Mouse (Mus musculus): Measurements from ENCODE around the gene Zpbp. TPM values are rescaled to one million over a fixed set of nuclear protein-coding genes. Genes with fewer than 3 reads are reported as not detected.

Zpbp gene
- polyA plus RNA-seq, 1 experiment from 2014 or later, result 0.79 TPM

- ATAC-seq (replicated peaks; ENCODE audit: low FRiP score) (peak; percentile 33; the same call in 1 of the 2 replicates), DNase-seq (ENCODE audit: low spot score) (no peak)
- H3K27me3 ChIP-seq (ENCODE audit: control insufficient read depth, insufficient read depth, low read length), result no peaks in the 10 kb centered on the region
- H3K9ac ChIP-seq (ENCODE audit: low read length), result no peak overlapping the region
- no peak overlapping the region for H3K27ac ChIP-seq (ENCODE audit: low read depth, low read length)
- no peak overlapping the region for H3K4me3 ChIP-seq (ENCODE audit: low read depth, low read length)
- H3K4me2 ChIP-seq (ENCODE audit: low read depth, low read length, severe bottlenecking), result no peak overlapping the region
- H3K36me3 ChIP-seq (ENCODE audit: control insufficient read depth, insufficient read depth, low read length), result no peaks in the 10 kb centered on the region
- H3K4me1 ChIP-seq (replicated peaks; ENCODE audit: control insufficient read depth, insufficient read depth, low read length), result no peaks in the 10 kb centered on the region
- 34% methylated on average over 2 of the region's 2 CpGs for WGBS
- no peaks in the 10 kb centered on the region for H3K9me3 ChIP-seq (ENCODE audit: control insufficient read depth, low read length)
These were observed 7.2 kb downstream of the Zpbp start for GRCm38 (mm10) chr11:11455037-11455436.

- no peak overlapping the region for H3K4me2 ChIP-seq (ENCODE audit: low read depth, low read length, severe bottlenecking)
- no peak overlapping the region for H3K9ac ChIP-seq (ENCODE audit: low read length)
- H3K9me3 ChIP-seq (ENCODE audit: control insufficient read depth, low read length), result no peaks in the 10 kb centered on the region
- no peaks in the 10 kb centered on the region for H3K27me3 ChIP-seq (ENCODE audit: control insufficient read depth, insufficient read depth, low read length)
- no peak overlapping the region for H3K4me3 ChIP-seq (ENCODE audit: low read depth, low read length)
- ATAC-seq (replicated peaks; ENCODE audit: low FRiP score) (no peak), DNase-seq (ENCODE audit: low spot score) (no peak)
- no peaks in the 10 kb centered on the region for H3K36me3 ChIP-seq (ENCODE audit: control insufficient read depth, insufficient read depth, low read length)
- no peak overlapping the region for H3K27ac ChIP-seq (ENCODE audit: low read depth, low read length)
- H3K4me1 ChIP-seq (replicated peaks; ENCODE audit: control insufficient read depth, insufficient read depth, low read length), result no peaks in the 10 kb centered on the region
- WGBS, result 85% methylated on average over 2 of the region's 2 CpGs
These were observed 44.9 kb downstream of the Zpbp start for GRCm38 (mm10) chr11:11417356-11417755.

- Histone ChIP-seq H3K36me3 (ENCODE audit: control insufficient read depth, insufficient read depth, low read length) (no peaks in the 10 kb centered on the region), H3K27me3 (ENCODE audit: control insufficient read depth, insufficient read depth, low read length) (no peaks in the 10 kb centered on the region), H3K27ac (ENCODE audit: low read depth, low read length) (no peak overlapping the region), H3K9ac (ENCODE audit: low read length) (no peak overlapping the region), H3K9me3 (ENCODE audit: control insufficient read depth, low read length) (no peaks in the 10 kb centered on the region), H3K4me2 (ENCODE audit: low read depth, low read length, severe bottlenecking) (no peak overlapping the region), H3K4me1 (replicated peaks; ENCODE audit: control insufficient read depth, insufficient read depth, low read length) (no peaks in the 10 kb centered on the region), H3K4me3 (ENCODE audit: low read depth, low read length) (no peak overlapping the region)
- 87% methylated on average over 5 of the region's 5 CpGs for WGBS
- no peak for DNase-seq (ENCODE audit: low spot score)
- no peak for ATAC-seq (replicated peaks; ENCODE audit: low FRiP score)
These were observed 48.0 kb downstream of the Zpbp start for GRCm38 (mm10) chr11:11414188-11414587.

GRCm38 (mm10) chr11:11394686-11395085, 67.5 kb downstream of the Zpbp start:
- no peak overlapping the region for H3K27ac ChIP-seq (ENCODE audit: low read depth, low read length)
- WGBS, result 80% methylated on average over 5 of the region's 5 CpGs
- no peaks in the 10 kb centered on the region for H3K27me3 ChIP-seq (ENCODE audit: control insufficient read depth, insufficient read depth, low read length)
- ATAC-seq (replicated peaks; ENCODE audit: low FRiP score) (no peak), DNase-seq (ENCODE audit: low spot score) (no peak)
- no peak overlapping the region for H3K9ac ChIP-seq (ENCODE audit: low read length)
- H3K4me3 ChIP-seq (ENCODE audit: low read depth, low read length), result no peak overlapping the region
- H3K4me2 ChIP-seq (ENCODE audit: low read depth, low read length, severe bottlenecking), result no peak overlapping the region
- no peaks in the 10 kb centered on the region for H3K4me1 ChIP-seq (replicated peaks; ENCODE audit: control insufficient read depth, insufficient read depth, low read length)
- H3K36me3 ChIP-seq (ENCODE audit: control insufficient read depth, insufficient read depth, low read length), result no peaks in the 10 kb centered on the region
- H3K9me3 ChIP-seq (ENCODE audit: control insufficient read depth, low read length), result no peaks in the 10 kb centered on the region

GRCm38 (mm10) chr11:11393164-11393563, 69.0 kb downstream of the Zpbp start:
- Histone ChIP-seq H3K4me1 (replicated peaks; ENCODE audit: control insufficient read depth, insufficient read depth, low read length) (no peaks in the 10 kb centered on the region), H3K36me3 (ENCODE audit: control insufficient read depth, insufficient read depth, low read length) (no peaks in the 10 kb centered on the region), H3K4me3 (ENCODE audit: low read depth, low read length) (no peak overlapping the region), H3K27ac (ENCODE audit: low read depth, low read length) (no peak overlapping the region), H3K4me2 (ENCODE audit: low read depth, low read length, severe bottlenecking) (no peak overlapping the region), H3K27me3 (ENCODE audit: control insufficient read depth, insufficient read depth, low read length) (no peaks in the 10 kb centered on the region), H3K9ac (ENCODE audit: low read length) (no peak overlapping the region), H3K9me3 (ENCODE audit: control insufficient read depth, low read length) (no peaks in the 10 kb centered on the region)
- no peak for ATAC-seq (replicated peaks; ENCODE audit: low FRiP score)
- no peak for DNase-seq (ENCODE audit: low spot score)
- 92% methylated on average over 10 of the region's 10 CpGs for WGBS

DNA sequence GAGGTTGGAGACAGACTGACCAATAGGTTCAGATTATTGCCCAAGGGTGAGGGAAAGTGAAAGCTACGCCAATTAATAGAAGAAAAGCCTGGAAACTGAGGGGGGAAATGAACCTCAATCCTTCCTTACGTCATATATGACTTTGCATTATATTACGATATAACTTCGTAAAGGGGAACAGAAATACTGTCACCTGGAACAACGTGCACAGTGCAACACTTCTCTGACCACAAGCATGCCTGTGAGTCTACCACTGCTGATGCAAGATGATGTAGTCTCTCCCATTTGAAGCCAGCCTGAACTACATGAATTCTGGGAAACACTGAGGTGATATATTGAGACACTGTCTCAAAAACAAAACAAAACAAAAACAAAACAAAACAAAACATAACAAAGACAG, 90.9 kb downstream of the Zpbp start:
- no peak overlapping the region for H3K27ac ChIP-seq (ENCODE audit: low read depth, low read length)
- ATAC-seq (replicated peaks; ENCODE audit: low FRiP score) (no peak), DNase-seq (ENCODE audit: low spot score) (no peak)
- no peaks in the 10 kb centered on the region for H3K27me3 ChIP-seq (ENCODE audit: control insufficient read depth, insufficient read depth, low read length)
- H3K9me3 ChIP-seq (ENCODE audit: control insufficient read depth, low read length), result no peaks in the 10 kb centered on the region
- H3K4me3 ChIP-seq (ENCODE audit: low read depth, low read length), result no peak overlapping the region
- H3K4me1 ChIP-seq (replicated peaks; ENCODE audit: control insufficient read depth, insufficient read depth, low read length), result no peaks in the 10 kb centered on the region
- no peak overlapping the region for H3K4me2 ChIP-seq (ENCODE audit: low read depth, low read length, severe bottlenecking)
- no peaks in the 10 kb centered on the region for H3K36me3 ChIP-seq (ENCODE audit: control insufficient read depth, insufficient read depth, low read length)
- WGBS, result 91% methylated on average over 5 of the region's 5 CpGs
- H3K9ac ChIP-seq (ENCODE audit: low read length), result no peak overlapping the region

DNA sequence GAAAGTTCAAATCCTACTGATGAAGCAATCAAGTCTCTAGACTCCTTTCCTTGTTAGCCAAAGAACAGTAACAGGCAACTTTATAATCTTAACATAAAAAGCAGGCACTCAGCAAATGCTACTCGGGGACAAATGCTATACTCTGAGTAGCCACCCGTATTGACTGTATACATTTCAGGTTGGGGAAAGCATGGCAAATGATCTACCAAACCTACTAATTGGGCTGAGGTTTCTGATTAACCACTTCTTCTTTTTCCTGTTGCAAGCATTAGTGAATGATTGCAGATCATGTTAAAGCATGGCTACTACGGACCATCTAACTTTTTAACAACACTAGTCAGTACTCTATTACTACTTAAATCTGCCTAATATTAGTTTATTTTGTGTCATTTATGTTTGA, 178.7 kb downstream of the Zpbp start:
- 91% methylated on average over 3 of the region's 3 CpGs for WGBS
- Histone ChIP-seq H3K9me3 (ENCODE audit: control insufficient read depth, low read length) (no peaks in the 10 kb centered on the region), H3K9ac (ENCODE audit: low read length) (no peak overlapping the region), H3K27ac (ENCODE audit: low read depth, low read length) (no peak overlapping the region), H3K4me2 (ENCODE audit: low read depth, low read length, severe bottlenecking) (no peak overlapping the region), H3K4me1 (replicated peaks; ENCODE audit: control insufficient read depth, insufficient read depth, low read length) (no peaks in the 10 kb centered on the region), H3K27me3 (ENCODE audit: control insufficient read depth, insufficient read depth, low read length) (no peaks in the 10 kb centered on the region), H3K4me3 (ENCODE audit: low read depth, low read length) (no peak overlapping the region), H3K36me3 (ENCODE audit: control insufficient read depth, insufficient read depth, low read length) (no peaks in the 10 kb centered on the region)
- ATAC-seq (replicated peaks; ENCODE audit: low FRiP score), result no peak
- no peak for DNase-seq (ENCODE audit: low spot score)

DNA sequence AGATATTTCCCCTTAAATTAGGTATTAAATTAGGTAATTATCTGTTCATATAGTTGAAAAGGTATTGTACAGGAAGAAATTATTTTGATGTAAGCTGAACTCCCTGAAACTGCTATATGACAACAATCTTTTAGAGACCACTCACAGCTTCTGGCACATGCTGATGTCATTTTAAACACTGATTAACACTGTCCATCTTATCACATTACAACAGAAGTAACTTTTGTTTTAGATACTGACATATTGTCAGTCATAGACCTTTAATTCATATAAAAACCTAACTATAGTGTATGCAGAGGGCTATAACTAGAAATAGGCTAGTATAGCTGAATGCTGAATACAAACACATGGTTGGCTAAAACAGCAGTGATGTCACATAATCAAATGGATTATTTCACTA, 182.1 kb downstream of the Zpbp start:
- no peak for DNase-seq (ENCODE audit: low spot score)
- H3K9ac ChIP-seq (ENCODE audit: low read length), result no peak overlapping the region
- H3K4me2 ChIP-seq (ENCODE audit: low read depth, low read length, severe bottlenecking), result no peak overlapping the region
- no peak overlapping the region for H3K4me3 ChIP-seq (ENCODE audit: low read depth, low read length)
- ATAC-seq (replicated peaks; ENCODE audit: low FRiP score), result no peak
- no peaks in the 10 kb centered on the region for H3K27me3 ChIP-seq (ENCODE audit: control insufficient read depth, insufficient read depth, low read length)
- H3K27ac ChIP-seq (ENCODE audit: low read depth, low read length), result no peak overlapping the region
- no peaks in the 10 kb centered on the region for H3K9me3 ChIP-seq (ENCODE audit: control insufficient read depth, low read length)
- H3K4me1 ChIP-seq (replicated peaks; ENCODE audit: control insufficient read depth, insufficient read depth, low read length), result no peaks in the 10 kb centered on the region
- no peaks in the 10 kb centered on the region for H3K36me3 ChIP-seq (ENCODE audit: control insufficient read depth, insufficient read depth, low read length)

DNA sequence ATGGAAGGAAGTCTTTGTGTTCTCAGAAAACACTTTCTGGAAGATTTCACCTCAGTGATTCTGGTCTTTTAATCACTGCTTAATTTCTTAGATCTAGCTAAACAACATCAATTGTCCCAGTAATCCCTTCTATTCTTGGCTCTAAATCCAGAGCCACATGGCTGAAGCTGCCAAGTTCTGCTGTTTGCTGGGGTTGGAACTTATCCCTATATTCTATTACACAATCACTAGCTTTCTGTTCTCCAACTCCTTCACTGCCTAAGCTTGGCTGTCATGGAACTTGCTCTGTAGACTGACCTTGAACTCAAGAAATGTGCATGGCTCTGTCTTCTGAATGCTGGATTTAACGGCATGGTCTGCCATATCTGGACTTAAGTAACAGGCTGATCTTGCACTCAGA, 204.9 kb downstream of the Zpbp start:
- H3K27ac ChIP-seq (ENCODE audit: low read depth, low read length), result no peak overlapping the region
- no peak overlapping the region for H3K4me3 ChIP-seq (ENCODE audit: low read depth, low read length)
- no peaks in the 10 kb centered on the region for H3K36me3 ChIP-seq (ENCODE audit: control insufficient read depth, insufficient read depth, low read length)
- ATAC-seq (replicated peaks; ENCODE audit: low FRiP score), result no peak
- H3K27me3 ChIP-seq (ENCODE audit: control insufficient read depth, insufficient read depth, low read length), result no peaks in the 10 kb centered on the region
- no peaks in the 10 kb centered on the region for H3K9me3 ChIP-seq (ENCODE audit: control insufficient read depth, low read length)
- no peak overlapping the region for H3K9ac ChIP-seq (ENCODE audit: low read length)
- no peak for DNase-seq (ENCODE audit: low spot score)
- 88% methylated on average over 1 of the region's 1 CpGs for WGBS
- H3K4me1 ChIP-seq (replicated peaks; ENCODE audit: control insufficient read depth, insufficient read depth, low read length), result no peaks in the 10 kb centered on the region
- no peak overlapping the region for H3K4me2 ChIP-seq (ENCODE audit: low read depth, low read length, severe bottlenecking)
